Mouse (Mus musculus) duodenum, adult 2 months (tissue): ENCODE data around the gene Izumo3. TPM values are rescaled to one million over a fixed set of nuclear protein-coding genes. Genes with fewer than 3 reads are reported as not detected.

Experiments
- polyA plus RNA-seq: library from polyadenylated mRNA; depleted of rRNA; stranded (reverse); fragments of >200 nt; gene quantifications from 2 replicates; pipeline ENCODE4 v1.2.3, GENCODE M21; 2012; ENCODE audit warnings: low replicate concordance; rRNA removed

Izumo3 gene
- not detected in 2 replicates for polyA plus RNA-seq

DNA sequence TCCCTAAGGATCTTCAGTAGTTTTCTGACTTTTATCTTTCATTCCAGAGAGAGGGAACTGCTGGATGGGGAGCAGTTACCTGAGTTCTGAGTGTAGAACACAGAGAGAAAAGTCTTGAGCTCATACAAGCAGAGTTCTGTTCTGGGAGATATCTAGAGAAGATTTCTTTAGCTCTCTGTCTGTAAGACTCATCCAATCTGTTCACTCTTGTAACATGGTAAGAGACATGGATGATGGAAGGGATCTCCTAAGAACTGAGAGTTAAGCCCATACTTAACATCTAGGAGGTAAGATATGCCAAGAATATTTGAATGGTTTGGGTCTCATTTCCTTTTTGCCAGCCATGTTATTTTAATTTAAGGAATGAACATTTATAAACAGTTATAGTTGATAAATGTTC, at the start of gene Izumo3:
Izumo3 (minus strand) TSS at position 101 of the 400 bp plus-strand sequence.

GRCm38 (mm10) chr4:92191649-92192048, 44.6 kb upstream of the Izumo3 start, which contains the start of gene Gm12666:
Gene Gm12666 (minus strand): TSS chr4:92191749.

Other genes starting within 250 kb of the Izumo3 start
- gene Gm12666, start 44.5 kb upstream of the Izumo3 start, polyA plus RNA-seq: not detected in 2 replicates